Mouse (Mus musculus) thymus, adult 2 months (tissue): ENCODE measurements at regions not wholly inside any gene's neighbourhood (a gene's known extent, or its start where the extent isn't known, plus 50 kb on each side); places are given as distances from the start of the nearest gene placed in this dataset.

Experiments
- CTCF ChIP-seq: fragments of 200-500 bp; IDR thresholded peaks from 2 replicates; pipeline ENCODE4 v1.5.1; 2012; ENCODE audit warnings: mild to moderate bottlenecking, control low read depth, low read length, moderate library complexity, borderline replicate concordance; ENCODE audit not compliant: control insufficient read depth, poor library complexity, insufficient read depth; ENCODE audit errors: extremely low read depth
- POLR2A ChIP-seq: fragments of 200-500 bp; IDR thresholded peaks from 2 replicates; pipeline ENCODE4 v1.6.1; 2012; ENCODE audit warnings: mild to moderate bottlenecking, low read length, control low read depth, moderate library complexity; ENCODE audit not compliant: control insufficient read depth, poor library complexity, insufficient read depth; ENCODE audit errors: extremely low read depth

DNA sequence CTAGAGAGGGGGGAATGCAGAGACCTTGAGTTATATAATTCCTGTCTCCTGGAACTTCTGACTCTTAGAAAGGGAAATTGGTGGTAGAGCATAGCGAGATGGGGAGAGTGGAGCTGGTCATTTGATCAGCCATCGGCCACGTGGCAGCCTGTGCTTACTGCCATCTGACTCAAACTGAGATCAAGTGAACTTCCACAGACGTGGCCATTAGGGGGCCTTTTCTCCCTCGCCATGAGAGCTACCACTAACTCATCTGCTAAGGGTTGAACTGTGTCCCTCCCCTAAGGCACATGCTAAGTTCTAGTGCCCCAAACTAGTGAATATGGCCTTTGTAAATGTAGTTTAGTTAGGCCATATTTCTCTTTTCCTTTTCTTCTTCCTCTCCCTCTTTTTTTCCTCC is 120.6 kb downstream of the 2410131K14Rik start:
- TF ChIP-seq POLR2A (no peak), CTCF (no peak)
